Mouse (Mus musculus) intestine, postnatal 0 days (tissue): ENCODE results near the gene N4bp3. TPM values are rescaled to one million over a fixed set of nuclear protein-coding genes. Genes with fewer than 3 reads are reported as not detected.
A peak's percentile ranks its signal among the peaks of the same experiment; 100 is the strongest.
"Not testable (repeated sequence)": the region's sequence is repeated elsewhere in the genome, so short reads cannot be mapped to it uniquely, and the experiment has no call there.

Experiments used
- ATAC-seq: fragments of 200-750 bp; cut with Nextera tagmentation; 2 replicates; pipeline ENCODE4 v1.8.0; 2017; ENCODE audit warnings: mild to moderate bottlenecking, moderate TSS enrichment, moderate library complexity
- H3K27ac ChIP-seq: fragments of 300-500 bp; sonication (generic); 2 replicates; pipeline ENCODE4 v1.5.1; 2014; ENCODE audit warnings: mild to moderate bottlenecking, low read depth, low read length, moderate library complexity
- H3K27me3 ChIP-seq: fragments of 300-500 bp; sonication (generic); replicated peaks from 2 replicates; pipeline ENCODE4 v1.6.1; 2014; ENCODE audit warnings: low read length, mixed read lengths; ENCODE audit not compliant: control insufficient read depth, insufficient read depth
- H3K36me3 ChIP-seq: fragments of 300-500 bp; sonication (generic); 2 replicates; pipeline ENCODE4 v1.6.1; 2014; ENCODE audit warnings: mild to moderate bottlenecking, moderate library complexity; ENCODE audit not compliant: control insufficient read depth, insufficient read depth
- H3K4me1 ChIP-seq: fragments of 300-500 bp; sonication (generic); replicated peaks from 2 replicates; pipeline ENCODE4 v1.6.1; 2014; ENCODE audit warnings: antibody characterized with exemption, low read length, mixed read lengths; ENCODE audit not compliant: control insufficient read depth, insufficient read depth
- H3K4me2 ChIP-seq: fragments of 300-500 bp; sonication (generic); replicated peaks from 2 replicates; pipeline ENCODE4 v1.6.1; 2014; ENCODE audit warnings: low read depth, mild to moderate bottlenecking, moderate library complexity
- H3K4me3 ChIP-seq: fragments of 300-500 bp; sonication (generic); 2 replicates; pipeline ENCODE4 v1.5.1; 2014; ENCODE audit warnings: low read depth, low read length
- H3K9ac ChIP-seq: fragments of 300-500 bp; sonication (generic); 2 replicates; pipeline ENCODE4 v1.6.1; 2014; ENCODE audit warnings: mild to moderate bottlenecking, low read depth, low read length
- H3K9me3 ChIP-seq: fragments of 300-500 bp; sonication (generic); 2 replicates; pipeline ENCODE4 v1.6.1; 2016; ENCODE audit warnings: mixed run types; ENCODE audit not compliant: control insufficient read depth
- CTCF ChIP-seq: sonication (generic); IDR thresholded peaks from 2 replicates; pipeline ENCODE4 v1.5.1; 2016; ENCODE audit warnings: low read depth, mild to moderate bottlenecking, control low read depth, antibody characterized with exemption, moderate library complexity
- WGBS: fragments of 180-500 bp; shearing (Covaris S2); extraction: QIAGEN DNeasy Blood & Tissue Kit; methylation state at CpG from one replicate; pipeline ENCODE4 v1.1.7; 2014; 5-methylcytosine and 5-hydroxymethylcytosine counted together
- polyA plus RNA-seq: library from polyadenylated mRNA; unstranded; fragments of >200 nt; fragmentation: Nextera tagmentation; extraction: Ambion mirVana; gene quantifications from 2 replicates; pipeline ENCODE4 v1.2.1, GENCODE M21; 2015

N4bp3 gene
- polyA plus RNA-seq, result 8.5 and 8.8 TPM in 2 replicates

GRCm38 (mm10) chr11:51650691-51651515 is at the start of gene N4bp3, which contains the start of gene D930048N14Rik:
Gene N4bp3 (minus strand): TSS chr11:51650842.
Gene D930048N14Rik (plus strand): TSS chr11:51650954.
- H3K9ac ChIP-seq, result peak within 1 kb of the TSS; percentile 57
- WGBS, result under 1% methylated on average over 67 of the region's 70 CpGs
- peak within 1 kb of the TSS; percentile 64 for H3K27ac ChIP-seq
- peaks cover 8% of the 10 kb centered on the region for H3K4me1 ChIP-seq
- peak within 1 kb of the TSS; percentile 65 for H3K4me3 ChIP-seq
- peak within 1 kb of the TSS; percentile 95 for H3K4me2 ChIP-seq
- no peak for TF ChIP-seq CTCF
- H3K36me3 ChIP-seq, result peaks cover 10% of the 10 kb centered on the region; the same call in 1 of the 2 replicates
- peak; percentile 78 for ATAC-seq
- no peaks in the 10 kb centered on the region for H3K27me3 ChIP-seq
- no peaks in the 10 kb centered on the region for H3K9me3 ChIP-seq

DNA sequence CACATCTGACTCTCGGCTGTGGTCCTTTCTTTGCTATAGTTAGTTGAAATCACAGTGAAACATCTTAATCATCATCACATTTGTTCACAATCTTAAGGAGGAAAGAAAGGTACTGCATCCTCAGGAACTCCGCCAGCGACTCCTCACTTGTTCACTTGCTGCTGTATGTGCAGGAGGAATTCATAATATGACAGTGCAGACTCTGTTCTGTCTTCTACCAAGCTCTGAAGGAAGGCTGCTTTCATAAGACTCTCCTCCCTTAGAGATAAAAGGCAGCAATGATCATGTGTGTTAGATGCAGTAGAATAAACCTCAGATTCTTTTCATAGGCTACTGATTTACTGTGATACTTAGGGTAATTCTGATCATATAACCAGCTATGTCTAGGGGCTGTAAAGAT is 44.3 kb upstream of the N4bp3 start:
- no peak for ATAC-seq
- Histone ChIP-seq H3K27ac (no peak overlapping the region), H3K4me1 (no peaks in the 10 kb centered on the region)

GRCm38 (mm10) chr11:51690597-51690996 is 40.0 kb upstream of the N4bp3 start:
- not testable (repeated sequence) for H3K4me2 ChIP-seq, H3K27ac ChIP-seq, H3K9me3 ChIP-seq, ATAC-seq, H3K4me3 ChIP-seq, H3K27me3 ChIP-seq, H3K9ac ChIP-seq, H3K4me1 ChIP-seq, H3K36me3 ChIP-seq
- 100% methylated on average over 1 of the region's 3 CpGs for WGBS

More for the DNA sequence above, 44.3 kb upstream of the N4bp3 start:
- 96% methylated on average over 3 of the region's 3 CpGs for WGBS
- Histone ChIP-seq H3K36me3 (peaks cover 43% of the 10 kb centered on the region), H3K9me3 (no peaks in the 10 kb centered on the region), H3K4me2 (no peak overlapping the region), H3K27me3 (no peaks in the 10 kb centered on the region), H3K9ac (no peak overlapping the region), H3K4me3 (no peak overlapping the region)
- no peak for TF ChIP-seq CTCF

- H3K4me3 ChIP-seq, result peak overlapping the region; percentile 68
- H3K4me1 ChIP-seq, result no peaks in the 10 kb centered on the region
- H3K9me3 ChIP-seq, result no peaks in the 10 kb centered on the region
- H3K27ac ChIP-seq, result peak overlapping the region; percentile 96
- peak overlapping the region; percentile 75 for H3K4me2 ChIP-seq
- H3K9ac ChIP-seq, result peak overlapping the region; percentile 64
- no peak for TF ChIP-seq CTCF
- 20% methylated on average over 6 of the region's 6 CpGs for WGBS
- H3K27me3 ChIP-seq, result no peaks in the 10 kb centered on the region
- 0 out of 2 replicates have a peak, but pooled peaks cover 4% of the 10 kb centered on the region for H3K36me3 ChIP-seq
- ATAC-seq, result no peak
Observed at GRCm38 (mm10) chr11:51689343-51689742, 38.7 kb upstream of the N4bp3 start.

DNA sequence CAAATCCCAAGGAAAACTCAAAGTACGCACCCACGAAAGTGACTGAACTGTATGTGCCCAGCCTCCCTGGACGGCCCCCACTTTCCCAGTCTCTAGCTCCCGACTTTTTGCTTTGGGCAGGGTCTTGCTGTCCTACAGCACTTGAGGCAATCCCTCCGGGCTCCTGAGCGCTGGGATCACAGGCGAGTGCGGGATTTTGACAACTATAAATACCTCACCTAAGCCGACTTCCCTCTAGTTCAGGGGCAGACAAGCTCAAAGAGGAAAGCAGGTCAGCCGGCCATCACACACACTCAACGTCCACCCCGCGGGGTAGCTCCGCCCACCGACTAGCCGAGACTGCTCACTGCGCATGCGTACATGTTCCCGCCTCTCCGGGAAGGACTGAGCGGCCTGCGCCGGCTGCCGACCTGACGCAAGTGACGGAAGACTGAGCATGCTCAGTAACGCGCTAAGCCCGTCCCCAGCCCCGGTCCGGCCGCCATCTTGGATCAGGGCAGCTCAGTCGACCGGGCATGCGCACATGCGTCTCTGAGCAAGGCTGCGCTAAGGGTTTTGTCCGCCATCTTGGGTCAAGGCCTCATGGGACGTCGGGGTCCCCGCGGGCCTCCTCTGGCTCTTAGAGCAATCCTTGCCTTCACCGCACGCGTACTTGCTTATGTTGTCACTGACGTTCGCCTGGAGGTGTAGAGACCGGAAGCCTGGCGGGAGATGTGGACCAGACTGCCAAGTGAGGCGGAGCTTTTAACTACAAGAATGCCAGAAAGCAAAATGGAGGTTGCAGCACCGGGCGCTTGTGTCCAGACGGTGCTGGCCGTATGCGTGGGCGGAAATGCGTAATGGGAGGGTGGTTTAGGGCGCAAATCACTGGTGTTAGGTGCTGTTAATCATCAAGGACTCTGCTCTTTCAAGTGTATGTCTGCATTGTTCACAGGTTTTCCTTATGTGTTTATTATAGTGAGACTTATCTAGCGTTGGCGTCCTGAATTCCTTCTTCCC is 38.0 kb upstream of the N4bp3 start, which contains the start of gene 0610009B22Rik:
Gene 0610009B22Rik (minus strand): TSS at position 545 of the 999 bp plus-strand sequence.
- Histone ChIP-seq H3K4me3 (peak within 1 kb of the TSS; percentile 68), H3K9ac (peak within 1 kb of the TSS; percentile 72), H3K4me1 (no peaks in the 10 kb centered on the region), H3K36me3 (0 out of 2 replicates have a peak, but pooled peaks cover 4% of the 10 kb centered on the region), H3K4me2 (peak within 1 kb of the TSS; percentile 75), H3K27me3 (no peaks in the 10 kb centered on the region), H3K27ac (peak within 1 kb of the TSS; percentile 96), H3K9me3 (no peaks in the 10 kb centered on the region)
- peak; percentile 98 for ATAC-seq
- TF ChIP-seq CTCF, result no peak
- under 1% methylated on average over 60 of the region's 60 CpGs for WGBS
